Mouse (Mus musculus): ENCODE measurements at regions not wholly inside any gene's neighbourhood (a gene's known extent, or its start where the extent isn't known, plus 50 kb on each side); places are given as distances from the start of the nearest gene placed in this dataset.

- ATAC-seq (replicated peaks; ENCODE audit: poor library complexity) = no peak
Measured at GRCm38 (mm10) chr2:75405524-75406214, 253.4 kb upstream of the Hnrnpa3 start.

- no peak for ATAC-seq (replicated peaks; ENCODE audit: poor library complexity)
Measured at GRCm38 (mm10) chr2:75406721-75407455, 252.2 kb upstream of the Hnrnpa3 start.

GRCm38 (mm10) chr2:75407560-75407959, 251.5 kb upstream of the Hnrnpa3 start:
- no peak for ATAC-seq (replicated peaks; ENCODE audit: poor library complexity)

GRCm38 (mm10) chr2:75408016-75408415, 251.0 kb upstream of the Hnrnpa3 start:
- no peak for ATAC-seq (replicated peaks; ENCODE audit: poor library complexity)

GRCm38 (mm10) chr2:75409806-75410205, 249.3 kb upstream of the Hnrnpa3 start:
- no peak for ATAC-seq (replicated peaks; ENCODE audit: poor library complexity)

GRCm38 (mm10) chr2:75412735-75413134, 246.3 kb upstream of the Hnrnpa3 start:
- no peak for ATAC-seq (replicated peaks; ENCODE audit: poor library complexity)

GRCm38 (mm10) chr2:75418689-75419088, 240.4 kb upstream of the Hnrnpa3 start:
- no peak for ATAC-seq (replicated peaks; ENCODE audit: poor library complexity)

- no peak for ATAC-seq (replicated peaks; ENCODE audit: poor library complexity)
Measured at GRCm38 (mm10) chr2:75419142-75419541, 239.9 kb upstream of the Hnrnpa3 start.

- ATAC-seq (replicated peaks; ENCODE audit: poor library complexity) = no peak
Measured at GRCm38 (mm10) chr2:75422798-75423685, 236.0 kb upstream of the Hnrnpa3 start.

- ATAC-seq (replicated peaks; ENCODE audit: poor library complexity) = no peak
Measured at GRCm38 (mm10) chr2:75423872-75424271, 235.2 kb upstream of the Hnrnpa3 start.

- ATAC-seq (replicated peaks; ENCODE audit: poor library complexity) = no peak
Measured at GRCm38 (mm10) chr2:75424363-75424762, 234.7 kb upstream of the Hnrnpa3 start.

GRCm38 (mm10) chr2:75424911-75425310, 234.2 kb upstream of the Hnrnpa3 start:
- no peak for ATAC-seq (replicated peaks; ENCODE audit: poor library complexity)

- no peak for ATAC-seq (replicated peaks; ENCODE audit: poor library complexity)
Measured at GRCm38 (mm10) chr2:75425384-75425783, 233.7 kb upstream of the Hnrnpa3 start.

- ATAC-seq (replicated peaks; ENCODE audit: poor library complexity) = no peak
Measured at GRCm38 (mm10) chr2:75425791-75426190, 233.3 kb upstream of the Hnrnpa3 start.

GRCm38 (mm10) chr2:75427936-75428458, 231.1 kb upstream of the Hnrnpa3 start:
- ATAC-seq (replicated peaks; ENCODE audit: poor library complexity) = peak; percentile 96

- no peak for ATAC-seq (replicated peaks; ENCODE audit: poor library complexity)
Measured at GRCm38 (mm10) chr2:75430161-75430940, 228.7 kb upstream of the Hnrnpa3 start.

GRCm38 (mm10) chr2:75431981-75432380, 227.1 kb upstream of the Hnrnpa3 start:
- no peak for ATAC-seq (replicated peaks; ENCODE audit: poor library complexity)

GRCm38 (mm10) chr2:75434521-75434920, 224.5 kb upstream of the Hnrnpa3 start:
- ATAC-seq (replicated peaks; ENCODE audit: poor library complexity) = no peak

- ATAC-seq (replicated peaks; ENCODE audit: poor library complexity) = no peak
Measured at GRCm38 (mm10) chr2:75439522-75440230, 219.4 kb upstream of the Hnrnpa3 start.

- ATAC-seq (replicated peaks; ENCODE audit: poor library complexity) = no peak
Measured at GRCm38 (mm10) chr2:75442632-75443031, 216.4 kb upstream of the Hnrnpa3 start.

Measured in megakaryocyte progenitor cell, adult 5-6 weeks (primary cell).